Mouse (Mus musculus) inflammation-experienced regulatory T-cells, adult 16 weeks (primary cell): ENCODE data around the gene Nudt21. TPM values are rescaled to one million over a fixed set of nuclear protein-coding genes. Genes with fewer than 3 reads are reported as not detected.

Source experiments
- polyA plus RNA-seq: library from polyadenylated mRNA; unstranded; fragments of 100-300 nt; shearing (Covaris generic); gene quantifications from one replicate; pipeline ENCODE4 v1.2.1, GENCODE M21; 2017

Gene Nudt21
- 114 TPM for polyA plus RNA-seq

GRCm38 (mm10) chr8:94036944-94037524 is at the start of gene Nudt21, which contains the start of gene Ogfod1:
Gene Nudt21 (minus strand): TSS chr8:94037031.
Gene Ogfod1 (plus strand): TSS chr8:94037198.

GRCm38 (mm10) chr8:94012013-94012951 is 24.5 kb downstream of the Nudt21 start, which contains the start of gene Amfr:
Gene Amfr (minus strand): TSS chr8:94012842.

Other genes starting within 250 kb of the Nudt21 start
- gene Gnao1, start 227.1 kb downstream of the Nudt21 start, polyA plus RNA-seq = 0.40 TPM
- 16.9 TPM for gene Amfr, start 24.2 kb downstream of the Nudt21 start, polyA plus RNA-seq
- gene Ogfod1, start 167 bp upstream of the Nudt21 start, polyA plus RNA-seq = 22.8 TPM
- 12.1 TPM for gene Bbs2, start 61.9 kb upstream of the Nudt21 start, polyA plus RNA-seq
- gene Mt4, start 100.2 kb upstream of the Nudt21 start, polyA plus RNA-seq = not detected
- gene Mt3, start 115.6 kb upstream of the Nudt21 start, polyA plus RNA-seq = 0.96 TPM
- gene Mt2, start 135.6 kb upstream of the Nudt21 start, polyA plus RNA-seq = 2.8 TPM
- gene Mt1, start 142.1 kb upstream of the Nudt21 start, polyA plus RNA-seq = 4.8 TPM
- 52.0 TPM for gene Nup93, start 177.5 kb upstream of the Nudt21 start, polyA plus RNA-seq